Mouse (Mus musculus) liver, embryonic 12.5 days (tissue): ENCODE data around the gene Nfia. TPM values are rescaled to one million over a fixed set of nuclear protein-coding genes. Genes with fewer than 3 reads are reported as not detected.

Experiments
- ATAC-seq: fragments of 200-750 bp; cut with Nextera tagmentation; 2 replicates; pipeline ENCODE4 v1.8.0; 2017; ENCODE audit warnings: moderate number of reproducible peaks, mild to moderate bottlenecking, moderate library complexity
- H3K27ac ChIP-seq: fragments of 300-500 bp; sonication (generic); 2 replicates; pipeline ENCODE4 v1.5.1; 2016; ENCODE audit warnings: mild to moderate bottlenecking
- H3K27me3 ChIP-seq: fragments of 300-500 bp; sonication (generic); replicated peaks from 2 replicates; pipeline ENCODE4 v1.6.1; 2016; ENCODE audit warnings: mild to moderate bottlenecking, moderate library complexity
- H3K36me3 ChIP-seq: fragments of 300-500 bp; sonication (generic); 2 replicates; pipeline ENCODE4 v1.6.1; 2016; ENCODE audit warnings: mild to moderate bottlenecking, moderate library complexity
- H3K4me1 ChIP-seq: fragments of 300-500 bp; sonication (generic); 2 replicates; pipeline ENCODE4 v1.6.1; 2016
- H3K4me2 ChIP-seq: fragments of 300-500 bp; sonication (generic); 2 replicates; pipeline ENCODE4 v1.6.1; 2016; ENCODE audit warnings: mild to moderate bottlenecking, moderate library complexity
- H3K4me3 ChIP-seq: fragments of 300-500 bp; sonication (generic); 2 replicates; pipeline ENCODE4 v1.5.1; 2016; ENCODE audit warnings: mild to moderate bottlenecking, moderate library complexity
- H3K9ac ChIP-seq: fragments of 300-500 bp; sonication (generic); 2 replicates; pipeline ENCODE4 v1.6.1; 2016; ENCODE audit warnings: mild to moderate bottlenecking, moderate library complexity
- H3K9me3 ChIP-seq: fragments of 300-500 bp; sonication (generic); replicated peaks from 2 replicates; pipeline ENCODE4 v1.6.1; 2016; ENCODE audit warnings: mild to moderate bottlenecking, moderate library complexity
- WGBS: fragments of 180-500 bp; shearing (Covaris S2); methylation state at CpG from one replicate; pipeline ENCODE4 v1.1.7; 2016; ENCODE audit not compliant: insufficient replicate concordance; 5-methylcytosine and 5-hydroxymethylcytosine counted together
- polyA plus RNA-seq: library from polyadenylated mRNA; unstranded; fragments of >200 nt; fragmentation: Nextera tagmentation; extraction: Ambion mirVana; gene quantifications from 2 replicates; pipeline ENCODE4 v1.2.1, GENCODE M21; 2016

The Nfia gene
- polyA plus RNA-seq, 1 experiment from 2014 or later: 3.8 TPM

DNA sequence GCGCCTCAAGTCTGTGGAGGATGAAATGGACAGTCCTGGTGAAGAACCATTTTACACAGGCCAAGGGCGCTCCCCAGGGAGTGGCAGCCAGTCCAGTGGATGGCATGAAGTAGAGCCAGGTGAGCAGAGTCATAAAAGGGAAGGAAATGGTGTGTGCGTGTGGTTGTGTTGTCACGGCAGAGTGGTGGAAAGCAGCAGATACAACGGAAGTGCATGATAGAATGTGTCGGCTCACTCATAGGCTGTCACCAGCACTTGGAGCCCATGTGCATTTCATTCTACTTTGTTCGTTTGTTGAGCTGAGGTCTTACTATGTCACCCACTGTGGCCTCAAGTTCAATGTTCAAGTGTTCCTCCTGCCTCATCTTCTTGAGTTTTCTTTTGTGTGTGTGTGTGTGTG, 248.3 kb downstream of the Nfia start:
- no peak overlapping the region for H3K4me3 ChIP-seq
- no peaks in the 10 kb centered on the region for H3K27me3 ChIP-seq
- no peaks in the 10 kb centered on the region for H3K4me1 ChIP-seq
- no peak overlapping the region for H3K4me2 ChIP-seq
- ATAC-seq: no peak
- no peaks in the 10 kb centered on the region for H3K36me3 ChIP-seq
- H3K9ac ChIP-seq: no peak overlapping the region
- no peaks in the 10 kb centered on the region for H3K9me3 ChIP-seq
- WGBS: 60% methylated on average over 7 of the region's 7 CpGs
- H3K27ac ChIP-seq: no peak overlapping the region

- Histone ChIP-seq H3K27me3 (no peaks in the 10 kb centered on the region), H3K9me3 (no peaks in the 10 kb centered on the region), H3K4me1 (no peaks in the 10 kb centered on the region), H3K4me3 (no peak overlapping the region), H3K27ac (no peak overlapping the region), H3K4me2 (no peak overlapping the region), H3K9ac (no peak overlapping the region), H3K36me3 (no peaks in the 10 kb centered on the region)
- 67% methylated on average over 6 of the region's 6 CpGs for WGBS
- no peak for ATAC-seq
Measured at GRCm38 (mm10) chr4:98023245-98023792, 250.8 kb downstream of the Nfia start.

- Histone ChIP-seq H3K9ac (no peak overlapping the region), H3K4me1 (no peaks in the 10 kb centered on the region), H3K9me3 (no peaks in the 10 kb centered on the region), H3K27me3 (no peaks in the 10 kb centered on the region), H3K27ac (no peak overlapping the region), H3K4me2 (no peak overlapping the region), H3K4me3 (no peak overlapping the region), H3K36me3 (no peaks in the 10 kb centered on the region)
- 75% methylated on average over 4 of the region's 4 CpGs for WGBS
- no peak for ATAC-seq
Measured at GRCm38 (mm10) chr4:98027412-98027811, 254.9 kb downstream of the Nfia start.

DNA sequence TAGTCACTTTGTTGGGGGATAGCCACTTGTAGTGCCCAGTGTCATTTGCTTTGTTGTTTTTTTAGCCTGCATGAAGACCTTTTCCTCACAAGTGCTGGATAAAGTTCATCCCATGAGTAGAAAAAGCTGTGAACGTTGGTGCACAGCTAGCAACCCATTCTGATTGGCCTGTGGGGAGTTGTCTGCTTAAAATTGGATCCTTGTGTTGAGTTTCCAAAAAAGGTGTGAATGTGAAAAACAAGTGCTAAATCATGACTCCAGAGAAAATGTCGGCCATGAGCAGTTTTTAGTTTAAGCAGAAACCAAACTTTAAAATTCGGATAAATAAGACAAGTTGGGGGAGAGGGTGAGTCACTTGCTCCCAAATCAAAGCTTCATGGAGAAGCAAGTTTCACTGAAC, 259.3 kb downstream of the Nfia start:
- no peaks in the 10 kb centered on the region for H3K36me3 ChIP-seq
- H3K4me2 ChIP-seq: no peak overlapping the region
- H3K4me3 ChIP-seq: no peak overlapping the region
- H3K27me3 ChIP-seq: no peaks in the 10 kb centered on the region
- H3K4me1 ChIP-seq: no peaks in the 10 kb centered on the region
- H3K27ac ChIP-seq: no peak overlapping the region
- no peak for ATAC-seq
- H3K9me3 ChIP-seq: no peaks in the 10 kb centered on the region
- H3K9ac ChIP-seq: no peak overlapping the region
- 47% methylated on average over 3 of the region's 3 CpGs for WGBS

DNA sequence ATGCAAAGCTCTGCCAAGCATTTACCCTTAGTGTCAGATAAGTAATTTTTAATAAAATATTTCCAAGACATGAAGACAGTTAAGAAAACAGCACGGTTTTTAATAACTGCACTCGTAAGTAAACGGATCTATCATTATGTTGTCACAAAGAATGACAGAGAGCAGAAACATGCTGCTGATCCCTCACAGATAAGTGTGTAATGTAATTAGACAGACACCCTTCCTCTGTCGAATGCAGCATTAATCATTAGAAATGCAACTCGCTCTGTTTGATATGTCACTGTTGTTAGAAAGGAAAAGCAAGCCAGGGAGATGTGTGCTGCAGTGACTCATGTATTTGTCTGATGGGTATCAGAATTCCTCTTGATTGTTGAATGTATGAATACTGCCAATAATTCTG, 259.8 kb downstream of the Nfia start:
- Histone ChIP-seq H3K4me1 (no peaks in the 10 kb centered on the region), H3K4me2 (no peak overlapping the region), H3K9me3 (no peaks in the 10 kb centered on the region), H3K36me3 (no peaks in the 10 kb centered on the region), H3K27ac (no peak overlapping the region), H3K4me3 (no peak overlapping the region), H3K9ac (no peak overlapping the region), H3K27me3 (no peaks in the 10 kb centered on the region)
- WGBS: 69% methylated on average over 5 of the region's 5 CpGs
- ATAC-seq: no peak

DNA sequence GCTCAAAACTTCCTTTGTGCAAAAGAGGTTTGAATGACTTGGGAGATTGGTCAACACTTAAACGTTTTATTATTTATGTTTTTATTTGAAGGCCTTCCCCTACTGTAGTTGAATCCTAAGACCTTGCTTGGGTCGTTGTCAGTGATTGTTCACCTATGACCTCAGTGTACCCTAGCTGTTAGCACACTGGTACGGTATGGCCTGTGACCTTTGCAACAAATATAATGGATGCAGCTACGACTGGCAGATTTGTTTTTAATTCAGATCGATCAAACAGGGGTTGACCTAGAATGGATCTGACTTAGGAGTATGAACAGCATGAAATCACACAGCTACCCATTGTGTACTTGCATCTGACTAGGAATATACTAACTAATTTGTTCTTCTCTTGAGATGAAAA, 266.6 kb downstream of the Nfia start:
- Histone ChIP-seq H3K4me2 (no peak overlapping the region), H3K36me3 (no peaks in the 10 kb centered on the region), H3K4me3 (no peak overlapping the region), H3K9ac (no peak overlapping the region), H3K4me1 (no peaks in the 10 kb centered on the region), H3K27ac (no peak overlapping the region), H3K27me3 (no peaks in the 10 kb centered on the region), H3K9me3 (no peaks in the 10 kb centered on the region)
- 61% methylated on average over 5 of the region's 5 CpGs for WGBS
- ATAC-seq: no peak

DNA sequence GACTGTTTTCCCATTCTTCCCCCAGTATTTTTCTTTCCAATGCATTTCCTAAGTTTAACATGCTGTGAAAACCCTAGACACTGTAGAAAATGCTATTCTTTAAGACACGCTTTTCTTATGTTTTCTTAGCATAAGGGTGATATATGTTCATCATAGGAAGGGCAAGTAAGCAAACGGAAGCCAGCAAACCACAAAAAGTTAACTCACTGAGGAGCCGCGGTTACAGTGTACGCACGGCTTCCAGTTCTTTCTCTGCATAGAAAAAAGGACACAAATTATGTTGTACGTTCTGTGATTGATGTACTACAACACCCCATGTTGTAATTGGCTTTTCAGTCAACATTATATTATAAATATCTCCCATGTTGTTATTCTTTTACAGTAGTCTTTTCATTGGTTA, 267.6 kb downstream of the Nfia start:
- WGBS: 58% methylated on average over 7 of the region's 7 CpGs
- H3K36me3 ChIP-seq: no peaks in the 10 kb centered on the region
- no peak for ATAC-seq
- no peak overlapping the region for H3K4me2 ChIP-seq
- no peak overlapping the region for H3K9ac ChIP-seq
- H3K9me3 ChIP-seq: no peaks in the 10 kb centered on the region
- no peaks in the 10 kb centered on the region for H3K4me1 ChIP-seq
- H3K4me3 ChIP-seq: no peak overlapping the region
- no peaks in the 10 kb centered on the region for H3K27me3 ChIP-seq
- H3K27ac ChIP-seq: no peak overlapping the region

GRCm38 (mm10) chr4:98044611-98045010, 272.1 kb downstream of the Nfia start:
- Histone ChIP-seq H3K9ac (no peak overlapping the region), H3K4me2 (no peak overlapping the region), H3K4me1 (no peaks in the 10 kb centered on the region), H3K27me3 (no peaks in the 10 kb centered on the region), H3K27ac (no peak overlapping the region), H3K9me3 (no peaks in the 10 kb centered on the region), H3K36me3 (no peaks in the 10 kb centered on the region), H3K4me3 (no peak overlapping the region)
- no peak for ATAC-seq
- 70% methylated on average over 8 of the region's 8 CpGs for WGBS

GRCm38 (mm10) chr4:98047369-98047768, 274.8 kb downstream of the Nfia start:
- no peaks in the 10 kb centered on the region for H3K27me3 ChIP-seq
- H3K4me1 ChIP-seq: no peaks in the 10 kb centered on the region
- no peaks in the 10 kb centered on the region for H3K36me3 ChIP-seq
- H3K4me2 ChIP-seq: no peak overlapping the region
- H3K9ac ChIP-seq: no peak overlapping the region
- no peaks in the 10 kb centered on the region for H3K9me3 ChIP-seq
- H3K27ac ChIP-seq: no peak overlapping the region
- H3K4me3 ChIP-seq: no peak overlapping the region
- no peak for ATAC-seq

GRCm38 (mm10) chr4:98049584-98049983, 277.1 kb downstream of the Nfia start:
- no peak overlapping the region for H3K4me3 ChIP-seq
- ATAC-seq: no peak
- no peaks in the 10 kb centered on the region for H3K9me3 ChIP-seq
- H3K27ac ChIP-seq: no peak overlapping the region
- H3K4me1 ChIP-seq: no peaks in the 10 kb centered on the region
- 65% methylated on average over 7 of the region's 7 CpGs for WGBS
- no peak overlapping the region for H3K9ac ChIP-seq
- no peaks in the 10 kb centered on the region for H3K36me3 ChIP-seq
- no peak overlapping the region for H3K4me2 ChIP-seq
- H3K27me3 ChIP-seq: no peaks in the 10 kb centered on the region

GRCm38 (mm10) chr4:98050003-98050620, 277.6 kb downstream of the Nfia start:
- no peak for ATAC-seq
- Histone ChIP-seq H3K4me1 (no peaks in the 10 kb centered on the region), H3K4me3 (no peak overlapping the region), H3K9me3 (no peaks in the 10 kb centered on the region), H3K36me3 (no peaks in the 10 kb centered on the region), H3K9ac (no peak overlapping the region), H3K4me2 (no peak overlapping the region), H3K27me3 (no peaks in the 10 kb centered on the region), H3K27ac (no peak overlapping the region)
- 66% methylated on average over 8 of the region's 8 CpGs for WGBS

- Histone ChIP-seq H3K27me3 (no peaks in the 10 kb centered on the region), H3K9ac (no peak overlapping the region), H3K4me3 (no peak overlapping the region), H3K4me1 (no peaks in the 10 kb centered on the region), H3K36me3 (no peaks in the 10 kb centered on the region), H3K4me2 (no peak overlapping the region), H3K9me3 (no peaks in the 10 kb centered on the region), H3K27ac (no peak overlapping the region)
- ATAC-seq: no peak
- WGBS: 71% methylated on average over 10 of the region's 10 CpGs
Measured at GRCm38 (mm10) chr4:98050781-98051180, 278.2 kb downstream of the Nfia start.

DNA sequence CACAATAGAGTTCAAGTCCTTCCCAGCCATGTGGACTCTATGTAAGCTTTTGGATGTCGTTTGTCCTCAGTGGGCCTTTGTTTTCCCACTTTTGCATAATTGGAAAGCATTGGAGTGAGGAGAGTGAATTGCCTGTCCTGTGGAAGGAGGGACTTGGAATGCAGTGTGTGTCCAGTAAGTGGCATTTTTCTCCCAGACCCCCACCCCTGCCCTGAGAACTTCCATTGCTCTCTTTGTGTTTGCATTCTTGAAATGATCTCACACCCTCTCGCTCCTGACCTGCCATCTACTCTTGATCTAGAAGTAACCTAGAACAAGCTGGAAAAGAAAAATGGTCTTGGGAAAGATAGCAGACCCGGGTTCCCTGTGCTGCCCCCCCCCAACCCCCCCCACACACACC, 278.8 kb downstream of the Nfia start:
- no peak overlapping the region for H3K27ac ChIP-seq
- no peak for ATAC-seq
- no peak overlapping the region for H3K4me3 ChIP-seq
- H3K36me3 ChIP-seq: no peaks in the 10 kb centered on the region
- no peak overlapping the region for H3K9ac ChIP-seq
- H3K27me3 ChIP-seq: no peaks in the 10 kb centered on the region
- WGBS: 57% methylated on average over 3 of the region's 3 CpGs
- H3K9me3 ChIP-seq: no peaks in the 10 kb centered on the region
- H3K4me1 ChIP-seq: no peaks in the 10 kb centered on the region
- H3K4me2 ChIP-seq: no peak overlapping the region
